Mouse (Mus musculus): ENCODE measurements around the gene Birc7.

Gene Birc7

DNA sequence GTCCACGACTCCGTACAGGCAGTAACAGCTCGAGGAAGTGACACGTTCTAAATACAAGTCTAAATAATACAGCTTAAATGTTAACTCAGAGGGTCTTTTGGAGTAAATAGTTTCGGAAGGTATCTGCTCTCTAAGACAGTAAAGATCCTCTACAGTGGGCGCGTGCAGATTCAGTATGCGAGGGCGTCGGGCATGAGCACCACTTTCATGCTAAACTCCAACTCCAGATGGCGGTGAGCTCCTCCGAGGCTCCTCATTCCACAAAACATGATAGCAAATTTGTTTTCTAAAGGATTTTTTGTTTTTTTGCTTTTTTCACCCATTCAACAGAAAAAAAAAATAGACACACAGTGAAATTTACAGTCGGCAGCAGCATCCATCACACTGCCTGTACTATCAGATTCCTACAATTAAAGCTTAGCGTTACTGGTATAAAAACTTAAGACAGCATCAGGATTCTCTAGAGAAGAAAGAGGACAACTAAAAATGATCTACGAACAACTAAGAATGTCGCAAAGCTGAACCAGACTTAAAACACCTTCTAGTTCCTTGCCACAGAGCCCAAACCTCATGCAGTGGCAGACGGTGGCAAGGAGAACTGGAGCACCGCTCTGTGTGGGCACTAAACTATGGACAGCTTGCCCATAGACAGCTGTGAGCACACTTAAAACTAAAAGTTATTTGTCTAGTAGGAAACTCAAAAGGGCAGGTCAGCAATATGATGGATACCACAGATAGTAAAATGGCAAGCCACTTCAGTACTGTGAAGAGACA lies 24.2 kb upstream of the Birc7 start:
- intact Hi-C loops (cut with DNase I) = no loop called here

GRCm38 (mm10) chr2:180905556-180906221 lies 23.1 kb upstream of the Birc7 start:
- intact Hi-C loops (cut with DNase I) = no loop called here

GRCm38 (mm10) chr2:180910928-180911327 lies 17.9 kb upstream of the Birc7 start:
- intact Hi-C loops (cut with DNase I) = no loop called here

GRCm38 (mm10) chr2:180915886-180916433 lies 12.9 kb upstream of the Birc7 start:
- intact Hi-C loops (cut with DNase I) = no loop called here

DNA sequence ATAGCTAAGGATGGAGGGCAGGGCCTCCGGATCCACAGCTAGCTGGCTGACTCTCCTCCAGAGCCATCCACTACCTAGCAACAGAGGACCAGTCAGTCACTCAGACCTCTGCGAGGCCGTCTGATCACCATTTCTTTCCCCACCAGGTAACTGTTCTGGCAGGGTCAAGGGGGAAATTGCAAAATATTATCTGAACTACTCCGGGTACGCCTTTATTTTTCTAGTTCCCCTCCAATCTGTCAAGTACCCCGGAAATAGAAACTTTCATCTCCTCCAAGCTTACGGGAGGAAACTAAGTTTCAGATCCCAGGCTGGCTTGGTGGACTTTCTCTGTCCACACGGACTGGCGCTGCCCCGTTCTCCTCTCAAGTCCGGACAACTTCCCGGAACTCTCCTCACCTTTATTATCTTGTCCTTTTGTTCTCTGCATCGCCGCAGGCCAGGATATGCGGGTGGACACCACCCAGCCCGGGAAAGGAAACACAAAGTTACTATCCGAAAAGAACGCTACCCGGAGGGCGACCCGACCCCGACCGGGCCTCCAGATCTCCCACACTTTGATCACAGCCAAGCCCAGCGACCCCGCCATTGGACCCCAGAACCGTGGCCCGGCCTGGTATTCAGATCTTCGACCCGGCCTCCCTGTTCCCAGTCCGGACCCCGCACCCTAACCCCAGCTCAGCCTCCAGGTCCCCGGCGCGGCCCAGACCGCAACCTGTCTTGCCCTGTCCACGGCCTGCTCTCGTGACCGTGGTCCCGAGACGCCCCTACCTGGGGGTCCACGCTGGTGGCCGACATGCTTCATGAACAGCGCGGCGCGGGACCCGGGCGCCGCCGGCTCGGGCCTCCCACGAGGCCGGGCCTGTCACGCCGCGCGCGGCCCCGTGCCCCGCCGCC lies 8.7 kb upstream of the Birc7 start:
- intact Hi-C loops (cut with DNase I) = no loop called here

DNA sequence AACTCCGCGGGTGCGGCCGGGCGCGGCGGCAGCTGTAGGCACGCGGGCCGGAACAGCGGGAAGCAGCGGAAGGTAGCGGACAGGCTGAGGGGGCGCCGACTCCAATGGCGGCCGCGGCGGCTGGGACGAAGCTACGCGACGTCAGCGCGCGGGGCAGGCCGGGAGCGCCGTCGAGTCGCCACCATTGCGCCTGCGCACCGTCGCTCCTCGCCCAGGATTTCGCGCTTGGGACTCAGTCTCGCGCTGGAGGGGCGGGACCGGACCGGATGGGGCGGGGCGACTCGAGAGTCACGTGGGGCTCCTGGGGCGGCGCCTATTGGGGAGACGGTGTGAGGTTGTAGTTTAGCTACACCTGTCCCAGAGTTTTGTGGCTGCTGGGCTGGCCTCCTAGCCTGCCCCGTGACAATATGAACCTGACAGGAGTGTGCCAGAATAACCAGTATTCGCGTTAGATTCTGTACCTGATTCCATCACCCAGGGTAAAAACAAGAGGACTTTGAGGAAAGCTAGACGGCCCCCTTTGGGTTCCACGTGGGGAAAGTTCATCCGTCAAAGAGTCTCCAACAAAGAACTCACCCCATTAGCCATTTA lies 7.9 kb upstream of the Birc7 start, which contains the start of gene Ythdf1:
Gene Ythdf1 (minus strand): TSS at position 140 of the 591 bp plus-strand sequence.
- intact Hi-C loops (cut with DNase I) = no loop called here

DNA sequence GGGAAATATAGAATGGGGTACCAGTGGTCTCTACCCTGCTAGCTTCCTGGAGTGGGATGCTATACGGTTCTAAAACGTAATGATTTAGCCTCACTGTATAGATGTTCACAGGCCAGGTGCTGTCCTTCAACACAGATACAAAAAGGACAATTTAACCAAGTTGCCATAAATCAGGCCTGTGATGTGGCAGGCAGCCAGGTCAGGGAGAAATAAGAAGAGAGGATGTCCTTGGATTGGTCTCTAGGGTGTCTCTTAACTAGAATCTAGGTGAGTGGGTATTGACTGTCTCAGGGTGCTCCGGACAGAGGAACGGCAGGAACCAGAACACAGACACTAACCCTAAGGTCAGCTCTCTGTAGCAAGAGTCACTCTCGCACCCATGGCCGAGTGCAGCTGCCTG lies 6.1 kb upstream of the Birc7 start:
- intact Hi-C loops (cut with DNase I) = no loop called here

GRCm38 (mm10) chr2:180925176-180925575 lies 3.6 kb upstream of the Birc7 start:
- intact Hi-C loops (cut with DNase I) = loop anchor here (1.0 to 5.0 kb wide), 2 partner anchors 37 to 147 kb away; no protein-coding TSS in a partner anchor

DNA sequence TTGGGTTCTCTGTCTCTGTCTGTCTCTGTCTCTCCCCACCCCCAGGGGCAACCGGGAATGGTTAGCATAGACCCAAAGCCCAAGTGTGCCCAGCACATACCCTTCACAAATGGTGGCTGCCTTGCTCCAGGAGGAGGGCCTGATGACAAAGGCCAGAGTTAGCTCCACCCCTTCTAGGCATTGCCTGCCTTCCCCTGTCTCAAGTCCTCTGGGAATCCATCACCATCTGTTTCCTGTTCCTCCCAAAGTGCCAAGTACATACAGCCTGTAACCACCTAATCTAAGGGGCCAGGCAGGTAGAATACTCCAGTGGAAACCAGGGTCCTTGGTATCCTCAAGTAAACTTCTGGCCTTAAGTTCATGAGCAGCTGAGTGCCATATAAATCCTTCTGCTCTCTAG lies 3.6 kb downstream of the Birc7 start:
- intact Hi-C loops (cut with DNase I) = no loop called here

DNA sequence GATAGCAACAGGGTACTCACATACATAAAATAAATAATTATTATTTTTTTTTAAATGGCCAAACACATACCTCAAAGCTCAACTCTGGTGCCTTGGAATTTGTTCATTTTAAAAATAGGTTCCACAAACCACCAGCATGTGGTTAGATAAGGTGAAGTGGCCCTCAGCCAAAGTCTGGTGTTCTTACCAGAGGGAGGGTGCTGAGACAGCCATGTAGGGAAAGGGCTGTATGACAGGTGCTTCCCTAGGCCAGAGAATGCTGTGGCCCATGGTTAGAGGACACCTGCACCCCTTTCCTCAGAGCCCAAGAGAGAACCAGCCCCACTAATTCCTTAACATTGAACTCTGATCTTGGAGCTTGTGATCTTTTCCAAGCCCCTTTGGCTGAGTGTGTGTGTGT lies 11.4 kb downstream of the Birc7 start:
- intact Hi-C loops (cut with DNase I) = no loop called here

DNA sequence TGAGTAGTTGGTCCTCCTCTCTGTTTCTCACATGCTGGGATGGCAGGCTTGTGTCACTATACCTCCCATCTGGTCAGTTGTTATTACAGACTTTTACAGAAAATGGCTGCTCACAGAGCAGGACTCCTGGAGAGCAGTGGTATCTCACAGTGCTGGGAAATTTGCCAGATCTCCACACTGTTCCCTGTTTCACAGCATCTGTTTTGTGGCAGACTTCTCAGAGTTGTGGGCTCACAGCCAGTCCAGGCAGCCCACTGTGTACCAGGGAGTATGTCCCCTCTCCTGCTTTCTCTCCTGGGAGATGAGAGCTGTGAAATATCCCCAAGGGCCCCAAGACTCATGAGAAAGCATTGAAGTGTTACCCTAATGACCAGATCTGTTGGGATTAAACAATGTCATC lies 13.0 kb downstream of the Birc7 start:
- intact Hi-C loops (cut with DNase I) = no loop called here

DNA sequence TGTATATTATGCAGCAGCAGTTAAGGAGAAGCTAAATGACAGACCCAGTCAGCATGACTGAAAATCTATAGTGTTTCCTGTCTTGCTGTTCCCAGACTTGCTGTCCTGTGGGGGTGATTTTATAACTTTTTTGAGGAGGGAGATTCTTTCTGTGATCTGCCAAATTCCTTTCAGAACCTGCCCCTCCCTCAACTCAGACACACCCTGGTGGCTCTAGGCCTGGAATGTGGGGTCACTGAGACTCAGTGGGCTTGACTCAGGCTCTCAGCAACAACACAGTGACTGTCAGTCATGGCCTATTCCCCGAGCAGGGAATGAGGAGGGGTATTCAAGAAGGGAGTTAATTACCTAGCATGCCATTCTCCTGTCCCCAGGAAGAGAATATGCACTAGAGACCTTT lies 21.1 kb downstream of the Birc7 start:
- intact Hi-C loops (cut with DNase I) = no loop called here

DNA sequence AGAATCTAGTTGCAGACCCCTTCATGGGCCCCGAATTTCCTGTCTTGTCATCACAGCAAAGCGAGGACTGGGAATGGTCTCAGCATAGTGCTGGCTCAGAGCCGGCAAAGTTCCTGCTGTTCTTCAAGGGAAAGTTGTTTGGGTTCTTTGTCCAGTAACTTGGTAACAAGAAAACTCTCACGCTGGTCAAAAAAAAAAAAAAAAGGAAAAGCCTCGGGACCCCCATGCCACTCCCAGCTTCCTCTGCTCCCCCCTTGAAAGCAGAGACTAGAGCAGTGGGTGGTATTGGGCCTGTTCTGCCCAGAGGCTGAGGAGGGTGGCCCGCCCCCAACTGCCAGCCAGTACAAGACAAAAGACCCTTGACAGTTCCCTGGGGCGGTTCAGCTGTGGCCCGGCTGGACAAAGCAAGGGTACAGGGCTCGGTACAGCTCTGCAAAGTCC lies 23.9 kb downstream of the Birc7 start:
- intact Hi-C loops (cut with DNase I) = no loop called here

DNA sequence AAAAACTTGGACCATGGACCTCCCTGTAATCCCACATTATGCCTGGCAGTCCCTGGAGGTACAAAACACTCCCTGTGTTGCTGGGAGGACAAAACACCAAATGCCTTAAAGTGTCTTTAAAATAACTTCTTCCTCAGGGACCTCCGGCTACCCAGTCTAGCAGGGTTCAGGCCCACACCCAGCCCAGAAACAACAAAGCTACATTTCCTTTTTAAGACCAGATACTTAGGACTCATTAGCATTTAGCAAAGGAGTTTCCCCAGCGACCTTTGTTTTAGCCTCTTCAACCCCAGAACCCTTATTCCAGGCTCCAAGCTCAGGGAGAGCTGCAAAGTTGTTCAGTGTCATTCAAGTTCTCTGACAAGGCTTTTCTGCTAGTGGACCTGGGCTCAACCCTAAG lies 24.8 kb downstream of the Birc7 start:
- intact Hi-C loops (cut with DNase I) = no loop called here

GRCm38 (mm10) chr2:180954061-180955047 lies 25.5 kb downstream of the Birc7 start, which contains the start of gene Nkain4:
Gene Nkain4 (minus strand): TSS chr2:180954699.
- intact Hi-C loops (cut with DNase I) = no loop called here

DNA sequence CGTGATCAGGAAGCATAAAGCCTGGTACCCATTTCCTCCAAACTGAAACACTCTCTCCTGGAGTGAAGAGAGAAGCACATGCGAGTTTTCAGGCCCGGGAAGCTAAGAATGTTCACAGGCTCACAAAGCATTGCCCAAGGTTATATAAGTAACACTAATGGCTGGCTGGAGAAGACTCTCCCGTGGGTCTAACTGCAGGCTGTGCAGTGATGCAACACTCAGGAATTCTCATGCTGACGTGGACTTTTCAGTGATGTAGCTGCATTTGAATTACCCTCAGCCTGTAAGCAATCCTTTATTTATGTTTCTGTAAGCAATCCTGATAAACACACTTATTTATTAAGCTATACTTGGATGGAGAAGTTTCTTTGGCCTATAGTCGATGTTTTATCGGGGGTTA lies 30.8 kb downstream of the Birc7 start:
- intact Hi-C loops (cut with DNase I) = no loop called here

- intact Hi-C loops (cut with DNase I) = no loop called here
These were observed 31.4 kb downstream of the Birc7 start for GRCm38 (mm10) chr2:180960187-180960586.

DNA sequence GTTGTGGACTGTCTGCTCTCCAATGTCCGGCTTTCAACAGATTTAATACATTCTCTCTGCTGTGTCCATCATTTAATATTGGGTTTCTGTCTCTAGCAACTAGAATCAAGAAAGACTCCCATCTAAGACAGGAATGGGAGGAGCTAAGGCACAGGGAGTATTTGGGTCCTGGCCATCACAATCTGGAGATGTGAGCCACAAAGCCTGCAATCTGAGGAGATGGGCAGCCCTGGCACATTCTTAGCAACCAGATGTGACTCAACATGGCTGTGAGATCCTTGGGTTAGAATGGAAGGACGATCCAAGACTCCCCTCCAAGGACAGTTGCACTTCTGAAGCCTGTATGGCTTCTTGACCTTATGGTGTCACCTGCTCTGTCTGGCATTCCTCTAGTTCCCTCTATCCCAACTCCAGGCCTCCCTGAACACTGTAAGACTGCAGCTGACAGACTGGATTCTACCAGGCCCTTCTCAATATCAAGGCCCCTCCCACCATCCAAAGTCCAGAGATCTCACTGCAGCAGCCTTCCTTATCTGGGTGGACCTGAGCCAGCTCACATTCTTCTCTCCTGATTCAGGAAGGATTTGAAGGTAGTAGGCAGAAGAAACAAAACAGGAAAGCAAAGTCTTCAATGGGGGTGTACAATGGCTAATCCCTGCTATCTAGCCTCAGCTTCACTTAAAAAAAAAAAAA lies 33.9 kb downstream of the Birc7 start:
- intact Hi-C loops (cut with DNase I) = loop anchor here (1.0 kb wide), 1 partner anchor 37 kb away; no protein-coding TSS in a partner anchor

- intact Hi-C loops (cut with DNase I) = no loop called here
These were observed 35.1 kb downstream of the Birc7 start for GRCm38 (mm10) chr2:180963956-180964355.

Data from adrenal gland (tissue).